Mouse (Mus musculus): ENCODE data around the gene Cers5. TPM values are rescaled to one million over a fixed set of nuclear protein-coding genes. Genes with fewer than 3 reads are reported as not detected.

The Cers5 gene
- polyA plus RNA-seq, 1 experiment from 2014 or later = 51.6 TPM

- H3K27ac ChIP-seq (replicated peaks) = no peak overlapping the region
- WGBS = 20% methylated on average over 4 of the region's 4 CpGs
- H3K9ac ChIP-seq = no peak overlapping the region
Measured at GRCm38 (mm10) chr15:99690924-99691323, 81.8 kb downstream of the Cers5 start.

DNA sequence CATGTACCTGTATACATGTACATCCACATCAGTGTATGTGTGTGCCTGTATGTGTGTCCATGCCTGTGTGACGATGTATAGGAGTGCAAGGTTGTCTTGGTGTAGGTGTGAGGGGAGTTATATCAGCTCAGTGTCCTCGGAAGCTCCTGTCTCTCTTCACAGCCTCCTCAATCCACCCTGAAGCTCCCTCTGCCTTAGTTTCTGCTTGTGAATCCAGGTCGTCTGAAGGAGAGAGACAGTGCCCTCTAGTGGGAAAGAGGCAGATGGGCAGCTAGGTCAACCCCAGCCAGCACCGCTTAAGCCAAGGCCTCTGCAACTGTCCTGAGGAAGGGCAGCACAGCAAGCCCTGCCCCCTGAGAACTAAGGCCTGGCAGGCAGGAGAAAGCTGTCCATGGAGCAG, 84.0 kb downstream of the Cers5 start:
- Histone ChIP-seq H3K36me3 (no peaks in the 10 kb centered on the region), H3K4me3 (no peak overlapping the region), H3K4me1 (no peaks in the 10 kb centered on the region), H3K27ac (replicated peaks) (no peak overlapping the region), H3K9ac (no peak overlapping the region), H3K9me3 (no peaks in the 10 kb centered on the region), H3K27me3 (replicated peaks) (peaks cover 47% of the 10 kb centered on the region), H3K4me2 (no peak overlapping the region)
- ATAC-seq (ENCODE audit: extremely low read depth, insufficient number of reproducible peaks, low FRiP score, low TSS enrichment) = no peak
- WGBS = 2% methylated on average over 4 of the region's 4 CpGs

More at GRCm38 (mm10) chr15:99690924-99691323, 81.8 kb downstream of the Cers5 start:
- H3K9me3 ChIP-seq = no peaks in the 10 kb centered on the region
- ATAC-seq (ENCODE audit: extremely low read depth, insufficient number of reproducible peaks, low FRiP score, low TSS enrichment) = no peak
- peaks cover 11% of the 10 kb centered on the region for H3K4me1 ChIP-seq
- no peak overlapping the region for H3K4me3 ChIP-seq
- no peaks in the 10 kb centered on the region for H3K36me3 ChIP-seq
- no peak overlapping the region for H3K4me2 ChIP-seq
- H3K27me3 ChIP-seq (replicated peaks) = peaks cover 49% of the 10 kb centered on the region

Other genes starting within 250 kb of the Cers5 start
- 0.12 and 0.22 TPM in 2 replicates for gene Faim2, start 244.7 kb downstream of the Cers5 start, polyA plus RNA-seq (2015; fragmentation: Nextera tagmentation; extraction: Ambion mirVana)
- not detected in 2 replicates for gene Aqp2, start 193.8 kb downstream of the Cers5 start, polyA plus RNA-seq (2015; fragmentation: Nextera tagmentation; extraction: Ambion mirVana)
- 0.43 and 0.67 TPM in 2 replicates for gene Aqp5, start 182.1 kb downstream of the Cers5 start, polyA plus RNA-seq (2015; fragmentation: Nextera tagmentation; extraction: Ambion mirVana)
- not detected in 2 replicates for gene Aqp6, start 171.5 kb downstream of the Cers5 start, polyA plus RNA-seq (2015; fragmentation: Nextera tagmentation; extraction: Ambion mirVana)
- gene Racgap1, start 121.2 kb downstream of the Cers5 start, polyA plus RNA-seq (2015; fragmentation: Nextera tagmentation; extraction: Ambion mirVana) = 119 and 125 TPM in 2 replicates
- 1.6 and 1.8 TPM in 2 replicates for gene Asic1, start 102.5 kb downstream of the Cers5 start, polyA plus RNA-seq (2015; fragmentation: Nextera tagmentation; extraction: Ambion mirVana)
- 22.1 and 22.3 TPM in 2 replicates for gene Smarcd1, start 70.8 kb downstream of the Cers5 start, polyA plus RNA-seq (2015; fragmentation: Nextera tagmentation; extraction: Ambion mirVana)
- gene Gm17349, start 67.4 kb downstream of the Cers5 start, polyA plus RNA-seq (2015; fragmentation: Nextera tagmentation; extraction: Ambion mirVana) = not detected in 2 replicates
- 1.3 and 1.8 TPM in 2 replicates for gene Gpd1, start 55.4 kb downstream of the Cers5 start, polyA plus RNA-seq (2015; fragmentation: Nextera tagmentation; extraction: Ambion mirVana)
- gene Cox14, start 47.3 kb downstream of the Cers5 start, polyA plus RNA-seq (2015; fragmentation: Nextera tagmentation; extraction: Ambion mirVana) = 155 and 181 TPM in 2 replicates
- gene Lima1, start 102.6 kb upstream of the Cers5 start, polyA plus RNA-seq (2015; fragmentation: Nextera tagmentation; extraction: Ambion mirVana) = 17.6 and 17.8 TPM in 2 replicates
- gene Fam186a, start 194.2 kb upstream of the Cers5 start, polyA plus RNA-seq (2015; fragmentation: Nextera tagmentation; extraction: Ambion mirVana) = not detected in 2 replicates
- gene Larp4, start 197.2 kb upstream of the Cers5 start, polyA plus RNA-seq (2015; fragmentation: Nextera tagmentation; extraction: Ambion mirVana) = 24.1 and 25.2 TPM in 2 replicates